Mouse (Mus musculus) hindbrain, postnatal 0 days (tissue): ENCODE results near the gene Satb2. TPM values are rescaled to one million over a fixed set of nuclear protein-coding genes. Genes with fewer than 3 reads are reported as not detected.

Source experiments
- ATAC-seq: fragments of 200-750 bp; cut with Nextera tagmentation; 2 replicates; pipeline ENCODE4 v1.8.0; 2017; ENCODE audit warnings: mild to moderate bottlenecking, moderate TSS enrichment, moderate library complexity
- DNase-seq: peaks from one replicate; pipeline ENCODE4 v3.0.0-alpha.2; 2015; ENCODE audit warnings: low spot score
- H3K27ac ChIP-seq: fragments of 300-500 bp; sonication (generic); 2 replicates; pipeline ENCODE4 v1.5.1; 2014; ENCODE audit warnings: mild to moderate bottlenecking
- H3K27me3 ChIP-seq: fragments of 300-500 bp; sonication (generic); 2 replicates; pipeline ENCODE4 v1.6.1; 2014; ENCODE audit warnings: low read length, mixed read lengths; ENCODE audit not compliant: insufficient read depth
- H3K36me3 ChIP-seq: fragments of 300-500 bp; sonication (generic); 2 replicates; pipeline ENCODE4 v1.6.1; 2014; ENCODE audit warnings: low read length, mixed read lengths; ENCODE audit not compliant: insufficient read depth
- H3K4me1 ChIP-seq: fragments of 300-500 bp; sonication (generic); 2 replicates; pipeline ENCODE4 v1.6.1; 2014; ENCODE audit warnings: antibody characterized with exemption, low read length, mixed read lengths; ENCODE audit not compliant: insufficient read depth
- H3K4me2 ChIP-seq: fragments of 300-500 bp; sonication (generic); 2 replicates; pipeline ENCODE4 v1.6.1; 2014; ENCODE audit warnings: low read depth, mild to moderate bottlenecking, low read length, moderate library complexity, mixed read lengths
- H3K4me3 ChIP-seq: fragments of 300-500 bp; sonication (generic); 2 replicates; pipeline ENCODE4 v1.5.1; 2014; ENCODE audit warnings: low read length
- H3K9ac ChIP-seq: fragments of 300-500 bp; sonication (generic); replicated peaks from 2 replicates; pipeline ENCODE4 v1.6.1; 2014; ENCODE audit warnings: mild to moderate bottlenecking, low read length, moderate library complexity, mixed read lengths
- H3K9me3 ChIP-seq: fragments of 300-500 bp; sonication (generic); 2 replicates; pipeline ENCODE4 v1.6.1; 2016; ENCODE audit warnings: low read length, mixed read lengths
- CTCF ChIP-seq: IDR thresholded peaks from 2 replicates; pipeline ENCODE4 v1.5.1; 2016; ENCODE audit warnings: antibody characterized with exemption, control low read depth, low read depth
- WGBS: fragments of 180-500 bp; shearing (Covaris S2); extraction: QIAGEN DNeasy Blood & Tissue Kit; methylation state at CpG from one replicate; pipeline ENCODE4 v1.1.7; 2014; 5-methylcytosine and 5-hydroxymethylcytosine counted together
- polyA plus RNA-seq: library from polyadenylated mRNA; unstranded; fragments of >200 nt; fragmentation: Nextera tagmentation; extraction: Ambion mirVana; gene quantifications from 2 replicates; pipeline ENCODE4 v1.2.1, GENCODE M21; 2015
- total RNA-seq: library from RNA; depleted of rRNA; stranded (reverse); fragments of >200 nt; gene quantifications from 2 replicates; pipeline ENCODE4 v1.2.3, GENCODE M21; 2014

Satb2 gene
- total and polyA plus RNA-seq, 2 experiments from 2014 or later = 1.1 to 1.7 TPM

DNA sequence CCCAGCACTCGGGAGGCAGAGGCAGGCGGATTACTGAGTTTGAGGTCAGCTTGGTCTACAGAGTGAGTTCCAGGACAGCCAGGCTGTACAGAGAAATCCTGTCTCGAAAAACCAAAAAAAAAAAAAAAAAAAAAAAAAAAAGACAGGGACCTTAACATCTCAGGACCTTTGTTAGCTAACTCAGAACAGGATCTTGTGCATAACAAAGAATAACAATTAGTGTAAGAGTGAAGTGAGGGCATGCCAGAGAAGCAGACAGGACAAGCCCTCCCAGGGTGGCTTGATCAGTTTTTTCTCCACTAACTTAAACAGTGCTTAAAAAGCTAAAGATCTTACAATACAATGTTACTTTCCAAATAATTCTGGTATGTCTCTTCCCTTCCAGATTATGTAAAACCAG, 40.0 kb downstream of the Satb2 start:
- H3K27me3 ChIP-seq = no peaks in the 10 kb centered on the region
- no peaks in the 10 kb centered on the region for H3K4me1 ChIP-seq
- H3K36me3 ChIP-seq = no peaks in the 10 kb centered on the region
- no peak for TF ChIP-seq CTCF
- WGBS = 82% methylated on average over 3 of the region's 3 CpGs
- no peak overlapping the region for H3K4me3 ChIP-seq
- ATAC-seq = no peak
- no peak overlapping the region for H3K27ac ChIP-seq
- H3K9ac ChIP-seq = no peak overlapping the region
- no peaks in the 10 kb centered on the region for H3K9me3 ChIP-seq
- no peak for DNase-seq
- no peak overlapping the region for H3K4me2 ChIP-seq

DNA sequence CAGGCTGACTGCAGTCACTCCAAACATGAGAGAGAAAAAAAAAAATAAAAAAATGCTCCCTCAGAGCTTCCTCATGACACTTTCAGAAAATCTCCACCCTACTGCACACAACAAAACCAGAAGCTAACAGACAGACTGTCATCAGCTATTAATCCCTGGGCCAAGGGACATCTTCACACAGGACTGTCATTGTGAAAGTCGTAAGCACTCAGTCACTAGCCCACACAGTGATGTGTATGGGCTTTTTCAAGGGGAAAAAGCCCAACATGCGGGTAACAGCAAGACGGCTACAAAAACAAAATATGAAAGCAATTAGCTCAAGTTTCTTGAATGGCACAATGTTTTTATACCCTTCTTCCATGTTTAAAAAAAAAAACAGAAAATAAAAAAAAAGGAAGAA, 41.9 kb downstream of the Satb2 start:
- H3K36me3 ChIP-seq = no peaks in the 10 kb centered on the region
- ATAC-seq (no peak), DNase-seq (no peak)
- H3K4me3 ChIP-seq = no peak overlapping the region
- H3K4me1 ChIP-seq = no peaks in the 10 kb centered on the region
- 79% methylated on average over 3 of the region's 3 CpGs for WGBS
- no peaks in the 10 kb centered on the region for H3K27me3 ChIP-seq
- no peak overlapping the region for H3K27ac ChIP-seq
- no peaks in the 10 kb centered on the region for H3K9me3 ChIP-seq
- no peak overlapping the region for H3K9ac ChIP-seq
- TF ChIP-seq CTCF = no peak
- no peak overlapping the region for H3K4me2 ChIP-seq

DNA sequence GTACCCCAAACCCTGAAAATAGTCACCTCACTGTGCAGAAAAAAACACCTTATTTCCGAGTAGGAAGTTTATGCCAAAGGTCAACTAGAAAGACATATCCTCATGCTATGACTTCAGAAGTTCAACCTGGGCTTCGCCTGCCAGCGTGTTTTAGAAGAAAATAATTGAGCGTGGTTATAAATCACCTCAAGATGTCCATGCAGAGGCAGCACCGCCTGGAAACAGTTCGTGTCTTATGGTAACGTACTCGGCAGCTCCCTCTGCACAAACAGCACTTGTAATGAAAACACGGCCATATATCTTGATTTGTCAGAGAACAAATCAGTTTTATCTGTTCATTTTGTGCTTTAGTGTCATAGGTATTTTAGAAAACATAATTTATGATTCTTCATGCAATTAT, 44.6 kb downstream of the Satb2 start:
- Histone ChIP-seq H3K36me3 (no peaks in the 10 kb centered on the region), H3K4me3 (no peak overlapping the region), H3K9ac (no peak overlapping the region), H3K27me3 (no peaks in the 10 kb centered on the region), H3K9me3 (no peaks in the 10 kb centered on the region), H3K27ac (no peak overlapping the region), H3K4me1 (no peaks in the 10 kb centered on the region), H3K4me2 (no peak overlapping the region)
- WGBS = 83% methylated on average over 9 of the region's 9 CpGs
- ATAC-seq (no peak), DNase-seq (no peak)
- TF ChIP-seq CTCF = no peak

GRCm38 (mm10) chr1:56930096-56930495, 48.4 kb downstream of the Satb2 start:
- Histone ChIP-seq H3K9ac (no peak overlapping the region), H3K27me3 (no peaks in the 10 kb centered on the region), H3K4me1 (no peaks in the 10 kb centered on the region), H3K27ac (no peak overlapping the region), H3K9me3 (no peaks in the 10 kb centered on the region), H3K36me3 (no peaks in the 10 kb centered on the region), H3K4me2 (no peak overlapping the region), H3K4me3 (no peak overlapping the region)
- no peak for ATAC-seq
- no peak for DNase-seq
- 79% methylated on average over 4 of the region's 4 CpGs for WGBS
- TF ChIP-seq CTCF = no peak

DNA sequence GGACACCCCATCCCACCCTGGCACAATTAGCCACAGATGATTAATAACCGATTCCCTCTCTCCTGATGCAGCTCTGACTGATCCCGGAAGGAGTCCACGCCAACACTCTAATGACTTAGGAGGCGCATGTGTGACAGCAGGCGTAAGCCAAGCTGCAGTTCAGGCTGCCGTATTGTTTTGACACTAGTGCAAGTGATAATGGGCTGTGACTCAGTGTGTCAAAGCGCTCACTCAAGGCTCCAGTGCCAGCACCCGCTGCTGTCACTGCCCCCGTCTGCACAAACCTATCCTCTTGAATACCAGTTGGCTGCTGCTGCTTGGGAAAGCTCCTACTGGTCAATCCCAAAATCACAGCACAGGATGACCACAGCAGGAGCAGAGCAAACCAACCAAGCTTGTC, 49.7 kb downstream of the Satb2 start:
- H3K4me1 ChIP-seq = no peaks in the 10 kb centered on the region
- no peak overlapping the region for H3K4me3 ChIP-seq
- WGBS = 50% methylated on average over 9 of the region's 9 CpGs
- peak; percentile 33; the same call in 1 of the 2 replicates for TF ChIP-seq CTCF
- H3K36me3 ChIP-seq = no peaks in the 10 kb centered on the region
- ATAC-seq (peak; percentile 59; the same call in 1 of the 2 replicates), DNase-seq (peak; percentile 48)
- no peaks in the 10 kb centered on the region for H3K9me3 ChIP-seq
- no peak overlapping the region for H3K9ac ChIP-seq
- H3K27ac ChIP-seq = no peak overlapping the region
- no peak overlapping the region for H3K4me2 ChIP-seq
- H3K27me3 ChIP-seq = no peaks in the 10 kb centered on the region

DNA sequence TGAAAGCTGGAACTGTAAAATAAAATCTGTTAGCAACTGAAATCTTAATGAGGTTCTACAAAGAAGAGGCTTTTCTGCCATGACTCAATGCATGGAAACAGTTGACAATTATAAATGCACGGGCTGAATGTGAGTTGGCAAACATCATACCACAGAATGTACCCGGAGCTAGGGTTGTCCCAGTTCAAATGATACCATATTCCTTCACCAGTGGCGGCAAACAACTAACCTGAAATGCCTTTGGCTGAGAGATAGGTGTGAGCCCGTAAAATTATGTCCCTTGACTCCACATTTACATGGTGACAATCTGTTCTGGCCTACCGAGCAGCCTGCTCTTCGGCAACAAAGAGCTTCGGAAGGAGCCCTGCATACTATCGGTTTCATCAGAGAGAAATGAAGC, 58.0 kb downstream of the Satb2 start:
- WGBS = 71% methylated on average over 8 of the region's 8 CpGs
- Histone ChIP-seq H3K9me3 (no peaks in the 10 kb centered on the region), H3K36me3 (no peaks in the 10 kb centered on the region), H3K9ac (no peak overlapping the region), H3K27ac (no peak overlapping the region), H3K4me3 (no peak overlapping the region), H3K27me3 (no peaks in the 10 kb centered on the region), H3K4me1 (no peaks in the 10 kb centered on the region), H3K4me2 (no peak overlapping the region)
- no peak for TF ChIP-seq CTCF
- ATAC-seq (no peak), DNase-seq (no peak)

DNA sequence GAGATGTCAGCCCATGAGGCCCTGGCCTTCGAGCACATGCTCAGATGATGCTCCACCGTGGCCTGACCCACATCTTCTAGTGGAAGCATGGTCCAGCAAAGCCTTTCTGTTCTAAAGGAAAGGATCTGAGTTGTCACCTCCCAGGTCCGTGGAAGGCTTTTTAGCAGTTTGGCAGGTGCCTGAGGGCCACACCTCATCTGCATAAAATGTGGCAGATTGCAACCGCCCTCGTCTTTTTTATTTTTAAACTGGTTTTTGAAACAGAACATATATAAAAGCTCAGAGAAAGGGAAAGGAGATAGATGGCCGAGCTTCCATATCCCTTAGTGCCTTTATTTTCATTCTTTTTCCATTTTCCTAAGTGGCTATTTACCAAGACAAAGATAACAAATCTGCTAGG, 64.2 kb downstream of the Satb2 start:
- no peaks in the 10 kb centered on the region for H3K36me3 ChIP-seq
- no peak overlapping the region for H3K4me3 ChIP-seq
- H3K4me2 ChIP-seq = no peak overlapping the region
- no peaks in the 10 kb centered on the region for H3K9me3 ChIP-seq
- no peak for DNase-seq
- no peak overlapping the region for H3K27ac ChIP-seq
- no peaks in the 10 kb centered on the region for H3K4me1 ChIP-seq
- H3K9ac ChIP-seq = no peak overlapping the region
- no peak for ATAC-seq
- H3K27me3 ChIP-seq = no peaks in the 10 kb centered on the region
- WGBS = 82% methylated on average over 6 of the region's 6 CpGs
- no peak for TF ChIP-seq CTCF
